Mouse (Mus musculus) spleen, adult 12 weeks (tissue): Measurements from ENCODE around the gene Fut2.
"Not testable (repeated sequence)": the region's sequence is repeated elsewhere in the genome, so short reads cannot be mapped to it uniquely, and the experiment has no call there.

ENCODE experiments used
- DNase-seq: peaks from one replicate; pipeline ENCODE4 v3.0.0; 2022; ENCODE audit warnings: low spot score

The Fut2 gene

DNA sequence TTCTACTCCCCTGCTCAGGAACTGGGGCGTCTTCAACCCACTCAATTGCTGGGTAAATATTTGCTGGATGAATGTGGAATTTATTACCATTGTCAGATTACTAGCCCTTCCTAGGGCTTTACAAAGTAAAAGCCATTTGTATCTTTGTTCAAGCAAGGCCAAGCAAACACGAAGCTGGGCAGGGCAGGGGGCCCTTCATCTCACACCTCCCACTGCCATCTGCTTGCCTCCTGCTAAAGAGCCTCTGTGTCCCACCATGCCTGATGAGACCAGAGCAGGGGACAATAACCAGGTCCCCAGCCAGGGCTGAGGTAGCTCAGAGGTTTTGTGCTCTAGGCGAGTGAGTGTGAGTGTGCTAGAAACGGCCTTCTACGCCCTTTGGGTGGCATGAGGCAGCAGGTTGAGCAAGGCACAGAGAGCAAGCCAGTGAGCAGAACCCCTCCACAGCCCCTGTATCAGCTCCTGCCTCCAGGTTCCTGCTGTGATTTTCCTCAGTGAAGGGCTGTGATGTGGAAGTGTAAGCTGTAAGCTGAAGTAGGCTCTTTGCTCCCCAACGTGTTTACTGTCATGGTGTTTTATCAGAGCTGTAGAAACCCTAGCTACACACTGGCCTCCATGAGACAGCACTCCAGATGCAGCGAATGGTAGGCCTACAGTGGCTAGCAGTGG is 11.6 kb upstream of the Fut2 start:
- DNase-seq = no peak

DNA sequence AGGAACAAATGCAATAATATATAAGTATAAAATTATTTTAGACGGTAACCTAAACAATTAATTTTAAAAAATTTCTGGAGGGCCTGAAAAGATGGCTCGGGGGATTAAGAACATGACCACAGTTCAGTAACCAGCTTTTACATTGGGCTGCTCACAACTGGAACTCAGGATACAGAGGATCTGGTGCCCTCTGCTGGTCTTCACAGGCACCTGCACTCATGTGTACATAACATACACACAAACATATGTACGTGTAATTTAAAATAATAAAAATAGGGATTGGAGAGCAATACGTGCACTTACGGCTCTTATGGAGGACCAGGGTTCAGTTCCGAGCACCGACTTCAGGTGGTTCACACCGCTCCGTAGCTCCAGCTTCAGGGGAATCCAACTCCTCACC is 2.7 kb upstream of the Fut2 start:
- no peak for DNase-seq

DNA sequence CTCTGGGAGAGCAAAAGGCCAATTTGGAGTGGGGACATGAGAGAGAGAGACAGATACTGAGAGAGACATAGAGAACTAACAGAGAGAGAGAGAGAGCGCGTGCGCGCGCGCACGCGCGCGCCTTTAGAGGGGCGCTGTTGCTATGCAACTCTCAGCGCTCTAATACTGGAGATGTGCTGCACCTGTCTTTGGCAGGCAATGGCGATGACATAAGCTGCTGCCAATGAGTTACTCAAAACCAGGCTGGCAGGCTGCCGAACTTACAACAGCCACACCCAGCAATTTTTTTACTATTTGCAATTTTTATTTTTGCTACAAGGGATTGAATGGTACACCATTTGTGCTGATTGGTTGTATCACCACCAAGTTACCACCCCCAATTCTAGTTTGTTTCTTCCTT is 1.6 kb upstream of the Fut2 start:
- DNase-seq = no peak

DNA sequence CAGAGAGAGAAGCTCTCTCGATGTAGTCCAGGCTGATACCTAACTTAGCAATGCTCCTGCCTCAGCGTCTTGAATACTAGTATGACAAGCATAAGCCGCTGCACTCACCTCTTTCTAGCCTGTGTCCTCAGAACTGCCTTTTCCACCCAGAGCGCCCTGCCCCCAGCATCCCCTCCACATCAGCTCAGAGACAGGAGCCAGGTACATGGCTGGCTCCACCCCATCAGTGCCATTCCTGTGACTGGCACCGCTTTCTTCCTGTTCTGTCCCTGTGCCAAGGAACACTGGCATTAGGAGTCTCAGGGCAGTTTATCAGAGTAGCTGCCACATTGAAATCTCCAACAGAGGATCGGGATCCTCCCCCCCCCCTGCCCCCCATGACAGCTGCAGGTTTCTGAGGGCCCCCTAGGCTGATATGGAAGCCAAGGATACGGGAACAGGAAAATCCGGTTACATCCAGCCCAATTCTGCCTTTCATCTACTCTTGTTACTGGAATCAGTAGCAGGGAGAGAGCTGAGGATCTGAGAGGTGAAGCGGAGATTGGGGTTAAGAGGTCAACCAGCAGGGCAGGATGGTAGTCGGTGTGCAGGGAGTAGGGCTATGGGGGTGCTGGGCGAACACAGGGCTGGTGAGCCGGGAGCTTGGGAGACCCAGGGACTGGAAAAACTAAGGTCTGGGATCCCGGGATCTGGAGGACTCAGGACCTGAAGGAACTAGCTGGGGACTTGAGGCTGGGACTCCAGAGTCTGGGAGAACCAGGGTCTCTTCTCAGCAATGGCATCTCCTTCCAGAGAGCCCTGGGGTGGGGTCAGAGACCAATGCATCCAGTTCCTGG is 673 bp downstream of the Fut2 start:
- no peak for DNase-seq

DNA sequence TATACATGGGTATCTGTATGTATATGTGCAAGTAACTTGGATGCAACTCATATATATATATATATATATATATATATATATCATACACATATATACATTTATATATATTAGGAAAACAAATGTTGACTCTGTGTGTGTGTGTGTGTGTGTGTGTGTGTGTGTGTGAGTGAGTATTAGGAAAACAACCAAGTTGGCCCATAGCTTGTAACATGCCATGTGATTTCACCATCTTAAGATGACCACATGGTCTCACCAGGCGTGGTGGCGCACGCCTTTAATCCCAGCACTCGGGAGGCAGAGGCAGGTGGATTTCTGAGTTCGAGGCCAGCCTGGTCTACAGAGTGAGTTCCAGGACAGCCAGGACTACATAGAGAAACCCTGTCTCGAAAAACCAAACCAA is 4.5 kb downstream of the Fut2 start:
- DNase-seq = not testable (repeated sequence)

DNA sequence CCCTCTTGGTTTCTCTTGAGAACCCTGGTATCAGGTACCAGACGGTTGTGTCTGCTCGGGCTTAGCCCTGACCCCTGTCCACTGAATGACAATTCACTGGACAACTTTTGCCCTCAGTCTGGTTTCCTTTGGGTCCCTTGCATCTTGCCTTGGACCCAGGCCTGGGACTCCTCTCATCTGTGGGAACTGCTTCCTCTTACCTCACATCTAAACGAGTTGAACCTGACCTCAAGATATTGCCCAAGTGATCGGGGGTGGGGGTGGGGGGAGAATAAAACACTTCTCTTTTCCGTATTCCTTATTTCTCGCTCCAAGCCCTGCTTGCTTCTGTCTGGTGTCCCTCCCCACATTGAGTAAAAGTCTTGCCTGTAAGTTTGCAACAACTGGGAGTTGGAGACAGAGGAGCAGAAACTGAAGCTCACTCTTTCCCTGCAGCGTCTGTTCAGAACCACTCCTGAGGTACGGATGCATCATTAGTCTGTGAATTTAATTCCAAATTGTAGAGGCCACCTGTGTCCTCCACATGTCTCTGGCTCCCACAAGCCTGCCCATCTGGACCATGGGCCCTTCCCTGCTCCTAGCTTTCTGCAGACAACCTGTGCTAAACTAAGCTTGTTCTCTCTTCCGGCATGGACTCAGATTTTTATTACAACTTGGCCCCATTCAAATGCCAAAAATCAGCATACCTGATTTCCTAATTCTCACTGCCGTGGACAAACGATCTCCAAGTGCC is 5.3 kb downstream of the Fut2 start:
- no peak for DNase-seq

DNA sequence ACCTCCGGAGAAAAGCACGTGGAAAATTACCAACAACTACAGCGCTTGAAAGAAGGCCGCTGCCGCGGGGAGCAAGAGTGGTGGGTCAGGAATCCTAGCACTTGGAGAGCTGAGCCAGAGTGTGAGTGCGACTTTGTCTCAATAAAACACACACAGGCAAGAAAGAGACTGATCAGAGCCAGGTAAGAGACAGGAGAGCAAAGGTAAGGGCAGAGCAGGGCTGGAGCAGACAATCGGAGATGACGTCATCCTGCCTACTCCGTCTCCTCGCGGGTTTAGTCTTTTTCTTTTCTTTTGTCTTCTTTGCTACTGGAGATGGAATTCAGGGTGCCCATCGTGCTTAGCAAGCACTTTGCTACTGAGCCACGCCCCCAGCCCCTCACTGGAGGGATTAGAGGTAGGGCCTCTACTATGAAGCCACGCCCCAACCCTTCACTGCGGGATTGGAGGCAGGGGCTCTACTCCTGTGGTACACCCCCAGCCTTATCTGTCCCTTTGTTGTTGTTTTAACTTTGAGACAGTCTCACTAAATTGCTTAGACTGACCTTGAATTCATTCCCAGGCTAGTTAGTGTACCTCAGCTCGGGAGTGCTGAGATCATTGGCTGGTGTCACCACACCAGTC is 11.7 kb downstream of the Fut2 start:
- DNase-seq = no peak

DNA sequence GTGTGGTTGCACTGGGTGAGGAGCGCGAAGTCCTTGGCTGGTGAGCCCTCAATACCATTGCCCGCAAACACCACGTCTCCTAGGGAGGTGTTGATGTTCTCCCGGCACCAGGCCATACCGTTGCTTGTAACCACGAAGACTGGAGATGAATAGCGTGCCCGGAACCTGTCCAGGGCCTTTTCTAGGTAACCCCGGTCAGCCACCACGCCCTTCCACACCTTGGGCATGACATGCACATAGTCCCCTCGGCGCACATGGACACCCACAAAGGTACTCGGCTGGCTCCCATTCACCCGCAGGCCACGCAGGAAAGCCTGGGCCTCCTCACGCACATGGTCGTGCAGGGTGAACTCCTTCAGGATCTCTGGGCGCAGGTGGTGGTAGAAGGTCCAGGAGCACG is 15.7 kb downstream of the Fut2 start:
- not testable (repeated sequence) for DNase-seq

DNA sequence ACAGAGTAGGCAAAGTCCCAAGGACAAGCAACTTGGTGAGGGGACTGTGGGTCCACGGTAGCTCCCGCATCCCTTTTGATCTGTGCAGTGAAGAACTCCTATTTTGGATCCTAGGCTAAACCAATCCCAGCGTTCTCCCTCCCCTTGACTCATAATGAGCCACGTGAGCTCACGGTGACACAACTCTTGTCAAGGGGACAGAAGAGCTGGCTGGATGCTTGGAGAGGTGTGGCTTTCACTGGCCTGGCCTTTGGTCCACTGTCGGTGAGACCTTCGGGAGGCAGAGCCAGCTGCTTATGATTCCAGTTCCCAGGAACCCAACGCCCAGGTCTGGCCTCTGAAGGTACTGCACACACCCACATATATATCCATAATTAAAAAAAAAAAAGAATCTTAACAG is 16.8 kb downstream of the Fut2 start:
- DNase-seq = no peak

DNA sequence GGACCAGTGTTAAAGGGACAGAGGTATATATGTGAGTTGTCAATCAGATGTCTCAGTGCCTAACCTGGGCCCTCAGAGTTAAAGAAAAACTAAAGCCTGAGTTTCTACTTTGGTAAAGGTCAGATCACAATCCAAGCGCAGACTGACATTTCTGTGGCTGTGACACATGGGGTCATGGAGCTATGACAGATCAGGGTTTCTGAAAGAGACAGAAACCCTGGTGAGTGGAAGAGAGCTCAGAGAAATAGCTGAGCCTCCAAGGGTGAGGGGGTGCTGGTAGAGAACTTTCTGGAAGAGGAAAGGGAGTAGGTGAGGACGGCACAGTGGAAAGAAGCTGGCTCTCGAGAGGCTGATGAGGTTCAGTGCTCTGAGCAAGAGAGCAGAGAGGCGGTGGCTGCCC is 19.5 kb downstream of the Fut2 start:
- no peak for DNase-seq

DNA sequence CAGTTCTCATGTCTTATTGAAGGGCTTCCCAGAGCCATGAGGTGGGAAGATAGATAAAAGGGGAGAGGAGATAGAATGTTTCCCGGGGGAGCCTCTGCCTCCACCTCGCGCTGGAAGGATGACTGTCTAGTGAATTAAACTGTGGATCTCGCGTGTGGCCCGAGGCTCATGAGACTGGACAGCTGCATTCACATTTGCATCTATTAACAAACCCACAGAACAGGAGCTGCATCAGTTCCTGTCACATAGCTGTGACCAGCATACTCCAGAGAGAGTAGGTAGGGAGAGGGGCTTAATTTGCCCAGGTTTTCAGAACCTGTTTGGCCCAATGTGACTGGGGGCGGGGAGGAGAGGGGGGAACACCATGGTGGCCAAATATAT is 20.6 kb downstream of the Fut2 start:
- DNase-seq = no peak

DNA sequence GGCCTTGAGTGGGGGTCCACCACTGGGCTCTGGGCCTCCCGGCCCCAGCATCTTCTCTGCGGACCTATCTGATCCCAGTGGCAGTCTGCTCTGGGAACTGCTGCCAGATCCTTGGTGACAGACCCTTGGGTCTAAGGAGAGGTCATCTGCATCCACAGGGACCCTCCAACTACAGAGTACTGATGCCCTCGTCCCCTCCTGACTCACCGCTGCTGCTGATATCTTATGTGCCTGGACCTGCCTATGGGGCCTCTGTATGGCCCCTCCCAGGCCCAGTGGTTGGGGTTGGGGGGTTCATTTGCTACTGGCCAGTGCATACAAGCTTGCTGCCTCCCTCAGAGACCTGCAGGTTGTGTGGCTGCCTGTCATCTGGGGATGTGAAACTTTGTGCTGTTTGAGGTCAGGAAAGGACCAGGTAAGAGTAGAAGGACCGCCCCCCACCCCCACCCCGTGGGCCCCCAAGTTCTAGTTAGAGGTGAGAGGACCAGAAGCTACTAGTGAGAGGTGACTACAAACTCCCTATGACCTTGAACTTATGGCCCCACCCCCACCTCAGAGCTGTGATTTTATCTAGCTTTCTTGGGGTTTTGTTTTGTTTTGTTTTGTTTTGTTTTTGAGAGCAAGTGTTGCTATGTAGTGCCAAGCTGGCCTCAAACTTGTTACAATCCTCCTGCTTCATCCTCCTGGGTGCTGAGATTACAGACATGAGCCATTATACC is 21.2 kb downstream of the Fut2 start:
- DNase-seq = no peak

DNA sequence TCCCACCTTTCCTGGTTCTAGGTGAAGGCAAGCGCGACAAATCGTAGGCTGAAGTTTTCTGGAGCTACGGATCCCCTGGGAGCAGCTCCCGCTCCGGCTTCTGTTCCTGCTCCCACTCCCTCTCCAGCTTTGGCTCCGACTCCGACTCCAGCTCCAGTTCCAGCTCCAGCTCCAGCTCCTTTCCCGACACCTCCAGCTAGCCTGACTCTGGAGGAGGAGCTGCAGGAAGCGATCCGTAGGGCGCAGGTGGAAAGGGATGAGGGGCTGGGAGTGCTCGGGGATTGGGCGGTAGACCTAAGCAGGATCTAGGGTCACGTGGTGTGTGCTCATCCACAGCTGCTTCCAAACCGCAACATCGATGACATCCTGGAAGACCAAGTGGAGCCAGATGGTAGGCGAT is 22.0 kb downstream of the Fut2 start:
- no peak for DNase-seq

DNA sequence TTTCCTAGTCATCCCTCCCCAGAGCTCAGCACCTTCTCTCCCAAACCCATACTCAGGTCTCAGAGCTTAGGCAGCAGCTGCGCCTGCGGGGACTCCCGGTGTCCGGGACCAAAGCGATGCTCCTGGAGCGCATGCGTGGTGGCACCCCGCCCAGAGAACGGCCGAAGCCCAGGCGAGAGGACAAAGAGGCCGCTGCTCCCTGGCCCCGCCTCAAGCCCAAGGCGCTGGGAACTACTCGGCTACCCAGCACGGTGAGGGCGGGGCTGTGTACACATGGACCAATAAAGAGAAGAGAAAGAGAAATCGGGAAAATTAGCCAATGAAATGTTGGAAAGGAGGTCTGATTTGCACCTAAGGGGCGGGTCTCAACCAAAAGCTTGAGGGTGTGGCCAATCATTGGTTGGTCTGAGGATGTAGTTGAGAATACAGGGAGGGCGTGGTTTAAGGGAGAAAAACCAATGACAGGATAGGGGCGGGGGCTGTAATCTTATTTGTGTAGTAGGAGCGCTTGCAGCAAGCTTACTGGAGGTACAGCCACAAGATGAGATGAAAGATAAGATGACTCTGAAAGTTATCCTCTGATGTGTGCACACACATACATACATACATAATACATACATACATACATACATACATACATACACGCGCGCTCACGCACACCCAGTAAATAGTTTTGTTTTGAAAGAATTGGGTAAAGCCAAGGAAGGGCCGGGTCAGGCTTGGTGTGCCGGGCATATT is 22.6 kb downstream of the Fut2 start:
- peak; percentile 23 for DNase-seq

DNA sequence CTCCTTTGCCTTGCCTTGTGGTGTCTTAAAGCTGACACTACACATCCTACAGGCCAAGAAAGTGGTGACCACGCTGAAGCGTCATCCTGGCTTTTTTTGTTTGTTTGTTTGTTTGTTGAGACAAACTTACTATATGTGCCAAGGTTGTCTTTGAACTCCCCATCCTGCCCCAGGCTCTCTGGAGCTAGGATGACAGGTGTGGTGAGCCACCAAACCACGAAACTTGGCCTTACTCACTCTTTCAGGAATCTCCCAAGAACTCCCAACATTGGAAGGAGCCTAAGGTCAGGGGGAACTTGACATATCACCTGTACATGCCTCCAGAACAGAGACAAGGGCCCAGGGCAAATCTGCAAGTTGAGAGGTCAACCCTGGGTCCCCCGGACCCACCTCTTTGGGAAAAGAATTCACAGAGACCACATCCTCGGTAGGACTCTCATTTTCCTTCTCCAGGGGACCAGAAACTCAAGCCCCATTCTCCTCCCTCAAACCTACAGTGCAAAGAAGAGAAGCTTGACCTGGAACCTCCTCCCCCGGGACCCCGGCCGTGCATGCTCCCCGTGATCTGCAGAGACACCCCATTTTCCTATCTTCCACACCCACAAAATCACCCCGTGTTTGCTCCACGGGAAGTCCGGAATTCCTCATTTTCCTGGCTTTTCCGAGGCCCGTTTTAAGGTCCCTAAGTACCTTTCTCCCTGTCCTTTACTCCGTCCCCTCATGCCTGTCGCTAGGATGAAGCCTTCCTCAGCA is 23.5 kb downstream of the Fut2 start:
- DNase-seq = no peak

DNA sequence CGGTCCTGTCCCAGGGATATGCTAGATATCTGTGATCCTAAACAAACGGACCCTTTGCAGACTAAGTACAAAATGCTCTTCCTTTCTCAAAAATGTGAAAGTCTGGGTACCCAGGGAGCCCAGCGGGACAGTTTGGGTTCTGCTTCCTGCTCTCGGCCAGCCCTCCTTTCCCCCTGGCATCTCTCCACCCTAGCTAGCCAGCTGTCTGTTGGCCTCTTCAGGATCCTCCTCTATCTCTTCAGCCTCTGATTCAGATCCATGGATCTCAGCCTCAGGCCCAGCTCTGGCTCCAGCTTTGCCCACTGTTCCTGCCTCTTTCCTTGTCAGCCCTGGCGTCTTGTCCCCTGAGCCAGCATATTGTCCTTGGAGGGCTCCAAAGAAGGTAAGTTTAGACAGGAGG is 24.1 kb downstream of the Fut2 start:
- no peak for DNase-seq

DNA sequence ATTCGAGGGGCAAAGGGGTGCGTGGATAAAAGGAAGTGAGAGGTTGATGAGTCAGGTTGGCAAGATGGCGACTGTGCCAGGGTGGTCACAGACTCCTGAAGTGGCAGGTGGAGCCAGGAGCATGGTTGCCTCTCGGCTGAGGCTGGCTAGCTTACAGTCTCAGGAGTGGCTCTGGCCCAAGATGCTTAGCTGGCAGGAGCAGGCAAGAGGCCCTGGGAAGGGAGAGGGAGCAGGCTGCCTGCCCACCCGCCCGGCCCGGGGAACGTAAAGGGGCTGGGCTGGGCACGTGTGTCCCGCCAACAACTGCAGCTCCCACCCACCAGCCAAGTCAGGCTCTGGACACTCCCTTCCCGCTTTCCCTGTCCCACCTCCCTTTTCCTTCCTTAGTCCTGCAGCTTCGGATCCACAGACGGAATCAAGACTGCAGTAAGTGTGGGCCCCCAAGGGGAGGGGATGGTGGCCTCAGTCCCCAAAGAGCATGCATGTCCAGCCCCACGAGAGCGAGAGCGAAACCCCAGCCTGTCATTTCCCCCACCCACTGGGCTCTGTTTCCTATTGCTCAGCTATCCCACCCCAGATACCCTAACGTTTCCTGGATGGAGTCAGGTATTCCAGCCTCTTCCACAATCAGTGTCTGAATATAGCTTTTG is 24.7 kb downstream of the Fut2 start:
- DNase-seq = no peak

DNA sequence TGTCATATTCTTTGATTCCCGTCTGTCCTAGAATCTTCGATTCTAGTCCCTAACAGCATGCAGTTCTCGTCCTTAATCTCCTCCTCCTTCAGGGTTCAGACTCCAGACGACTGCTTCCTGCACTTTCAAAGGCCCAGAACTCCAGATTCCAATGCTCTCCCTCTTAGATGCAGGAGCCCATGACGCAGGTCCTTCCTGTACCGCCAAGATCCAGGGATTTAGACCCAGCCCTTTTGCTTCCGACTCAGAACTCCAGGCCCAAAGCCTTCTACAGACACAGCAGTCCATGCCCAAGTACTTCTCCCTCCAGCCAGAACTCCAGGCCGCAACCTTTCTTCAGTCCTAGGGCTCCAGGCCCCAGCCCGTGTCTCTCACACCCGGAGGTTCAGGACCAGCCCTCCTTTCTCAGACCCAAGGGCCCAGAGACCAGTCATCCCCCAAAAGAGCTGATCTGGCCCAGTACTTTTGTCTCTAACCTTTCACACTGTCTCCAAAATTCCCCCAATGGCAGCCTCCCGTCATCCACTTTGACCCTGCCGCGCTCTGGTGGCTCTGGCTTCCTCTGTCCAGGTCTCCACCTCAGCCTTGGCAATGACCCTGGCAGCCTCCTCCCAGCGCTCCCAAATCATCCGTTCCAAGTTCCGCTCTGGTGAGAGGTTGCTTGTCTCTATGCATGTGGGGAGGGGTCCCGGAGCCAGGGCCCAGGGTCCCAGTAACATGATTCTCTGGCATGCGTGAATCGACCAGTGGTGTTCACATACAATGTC is 25.8 kb downstream of the Fut2 start:
- no peak for DNase-seq

DNA sequence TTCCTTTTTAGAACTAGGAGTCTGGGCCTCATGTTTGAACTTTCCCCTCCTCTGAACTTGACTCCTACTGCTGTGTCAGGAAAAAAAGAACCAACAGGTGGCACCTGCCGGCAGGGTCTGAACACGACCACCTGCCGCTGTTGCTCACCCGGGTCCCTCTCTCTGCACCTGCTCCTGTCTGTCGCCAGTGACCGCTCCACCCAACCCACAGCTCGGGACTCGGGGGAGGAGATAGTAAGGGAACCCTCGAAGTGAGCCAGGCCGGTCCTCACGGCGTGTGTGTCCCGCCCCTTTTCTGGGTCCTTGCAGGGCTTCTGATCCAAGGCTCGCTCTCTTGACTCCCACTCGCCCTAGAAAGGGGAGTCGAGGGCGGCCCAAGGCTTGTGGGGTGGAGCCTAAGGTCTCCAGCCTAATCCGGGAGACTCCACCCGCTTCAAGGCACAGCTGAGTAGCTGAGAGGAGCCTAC is 26.6 kb downstream of the Fut2 start, which contains the start of gene Mamstr:
Gene Mamstr, plus strand, starts transcription at position 417 of the 467 bp plus-strand sequence.
- DNase-seq = no peak
